Mouse (Mus musculus): ENCODE data around the gene Tas1r3. TPM values are rescaled to one million over a fixed set of nuclear protein-coding genes. Genes with fewer than 3 reads are reported as not detected.

The Tas1r3 gene
- 0.12 and 0.15 TPM in 2 replicates for polyA plus RNA-seq (2015; fragmentation: Nextera tagmentation; extraction: Ambion mirVana)

GRCm38 (mm10) chr4:155863001-155863400 is at the start of gene Tas1r3:
Tas1r3 (minus strand) TSS chr4:155863362.

DNA sequence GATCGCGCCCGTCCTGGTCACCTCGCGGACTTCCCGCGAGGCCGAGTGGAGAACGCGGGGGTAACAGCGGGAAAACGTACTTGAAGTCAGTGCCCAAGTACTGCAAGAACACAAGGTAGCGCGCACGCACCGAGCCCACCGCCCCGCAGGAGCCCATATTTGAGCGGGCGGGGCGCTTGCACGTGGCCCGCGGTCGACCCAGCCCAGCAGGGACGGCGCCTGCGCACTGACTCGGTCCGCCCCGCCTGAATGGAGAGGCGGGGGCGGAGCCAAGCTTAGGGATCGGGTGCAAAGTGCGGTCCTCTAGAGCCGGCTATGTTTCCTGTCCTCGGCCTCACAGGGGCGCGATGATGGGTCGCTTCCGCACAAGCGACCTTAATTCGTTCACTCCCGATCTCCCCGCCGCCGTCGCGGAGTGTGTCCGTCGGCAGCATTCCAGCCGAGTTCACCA is 28.4 kb upstream of the Tas1r3 start, which contains the start of the genes Pusl1 and Acap3:
Pusl1 (minus strand) TSS at position 231 of the 451 bp plus-strand sequence.
Acap3 (plus strand) TSS at position 272 of the 451 bp plus-strand sequence.

DNA sequence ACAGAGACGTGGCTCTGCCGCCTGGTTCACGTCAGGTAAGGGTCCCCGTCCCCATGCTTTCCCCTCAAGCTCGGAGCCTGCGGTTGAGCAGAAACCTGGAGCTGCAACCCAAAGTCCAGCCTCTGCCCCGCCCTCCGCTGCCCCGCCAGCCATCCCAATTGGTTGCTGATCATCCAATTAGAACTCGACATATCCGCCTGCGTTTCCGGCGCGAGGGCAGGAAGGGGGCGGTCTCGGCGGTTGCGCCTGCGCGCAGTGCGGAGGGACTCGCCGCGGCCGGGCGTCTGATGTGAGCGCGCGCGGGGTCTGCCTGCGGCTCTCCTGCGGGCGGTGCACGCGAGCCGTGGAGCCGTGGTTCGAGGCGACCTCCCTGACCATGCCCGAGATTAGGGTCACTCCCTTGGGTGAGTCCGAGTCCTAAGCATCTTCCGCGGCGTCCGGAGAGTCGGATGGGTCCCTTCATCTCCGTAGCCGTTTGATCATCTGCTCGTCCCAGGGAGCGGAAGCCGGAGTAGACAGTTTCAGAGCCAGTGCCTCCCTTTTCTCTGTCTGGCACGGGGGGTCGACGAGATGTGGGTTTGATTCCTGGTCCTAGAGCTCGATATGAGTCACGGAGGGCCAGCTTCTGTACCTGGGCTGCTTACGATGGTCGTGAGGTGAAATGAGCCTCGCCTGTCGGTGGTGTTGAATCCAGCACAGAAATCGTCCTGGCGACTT is 6.3 kb upstream of the Tas1r3 start, which contains the start of the genes Cptp and Ints11:
Cptp (minus strand) TSS at position 124 of the 717 bp plus-strand sequence.
Ints11 (plus strand) TSS at position 230 of the 717 bp plus-strand sequence.

GRCm38 (mm10) chr4:155846871-155847578 is 16.1 kb downstream of the Tas1r3 start, which contains the start of gene Dvl1:
Dvl1 (plus strand) TSS chr4:155847402.

GRCm38 (mm10) chr4:155839483-155839910 is 23.7 kb downstream of the Tas1r3 start, which contains the start of gene Mxra8:
Mxra8 (plus strand) TSS chr4:155839680.

DNA sequence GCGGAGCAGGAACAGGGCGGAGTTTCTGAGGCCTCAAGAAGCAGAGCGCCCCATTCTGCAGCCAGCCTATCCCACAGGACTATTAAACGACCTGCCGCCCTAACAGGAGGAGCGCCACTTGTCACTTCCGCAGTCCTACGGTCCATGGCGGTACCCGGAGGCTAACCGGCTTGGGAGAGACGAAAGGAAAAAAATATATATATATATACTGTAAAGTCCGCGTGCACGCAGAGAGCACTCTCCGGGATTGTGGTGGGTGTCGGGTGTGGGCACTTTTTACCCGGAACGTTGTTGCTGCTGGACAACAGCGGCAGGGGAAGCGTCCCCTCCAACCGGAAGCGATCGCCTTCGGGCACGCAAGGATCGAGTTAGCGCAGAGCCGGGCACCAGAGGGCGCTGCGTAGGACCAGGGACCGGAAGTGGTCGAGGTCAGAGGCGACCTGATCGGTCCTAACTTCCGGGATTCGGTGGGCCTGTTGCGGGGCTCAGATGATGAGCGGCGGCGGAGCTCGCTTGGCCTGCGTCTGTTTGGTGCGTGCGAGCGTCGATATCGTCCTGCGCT is 31.9 kb downstream of the Tas1r3 start, which contains the start of gene Aurkaip1:
Aurkaip1 (plus strand) TSS at position 68 of the 562 bp plus-strand sequence.

DNA sequence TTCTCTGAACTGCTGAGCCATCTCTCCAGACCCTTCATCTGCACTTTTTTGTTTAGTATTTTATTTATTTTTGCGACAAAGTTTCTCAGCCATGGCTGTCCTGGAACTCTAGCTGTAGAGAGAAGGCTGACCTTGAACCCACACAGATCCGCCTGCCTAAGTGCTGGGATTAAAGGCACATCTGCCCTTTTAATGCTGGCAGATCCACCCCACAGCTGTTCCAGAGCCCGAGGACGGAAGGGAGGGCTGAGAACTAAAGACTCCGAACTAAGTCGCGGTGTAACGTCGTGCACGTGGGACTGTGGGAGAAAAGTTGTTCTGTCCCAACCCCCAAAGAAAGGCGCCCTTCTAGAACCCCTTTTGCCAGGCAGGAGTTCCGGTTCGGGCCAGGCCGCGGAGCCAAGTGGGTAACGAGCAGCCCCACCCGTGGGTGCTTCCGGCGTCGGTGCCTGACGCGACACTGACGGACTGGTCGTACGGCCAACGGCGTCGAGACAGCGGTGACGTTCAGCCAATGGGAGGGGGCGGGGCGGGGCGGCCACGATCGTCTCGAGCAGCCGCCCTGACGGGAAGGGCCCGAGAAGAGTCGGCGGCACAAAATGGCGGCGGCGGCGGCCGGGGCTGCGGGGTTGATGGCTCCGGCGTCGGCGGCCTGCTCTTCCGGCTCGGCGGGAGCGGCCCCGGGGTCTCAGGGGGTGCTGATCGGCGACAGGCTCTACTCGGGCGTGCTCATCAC is 51.1 kb downstream of the Tas1r3 start, which contains the start of gene Ccnl2:
Ccnl2 (plus strand) TSS at position 561 of the 736 bp plus-strand sequence.

Small RNAs within 50 kb of the gene (microRNA-seq; reads per million reads assigned to microRNA genes)
- gene Gm22991 = not detected

Other genes with a start within 250 kb of the Tas1r3 start
- 45.0 and 53.4 TPM in 2 replicates for gene Cdk11b, start 238.5 kb downstream of the Tas1r3 start, polyA plus RNA-seq (2015; fragmentation: Nextera tagmentation; extraction: Ambion mirVana)
- gene Gm10563, start 218.0 kb downstream of the Tas1r3 start, polyA plus RNA-seq (2015; fragmentation: Nextera tagmentation; extraction: Ambion mirVana) = not detected in 2 replicates
- gene Mmp23, start 210.0 kb downstream of the Tas1r3 start, polyA plus RNA-seq (2015; fragmentation: Nextera tagmentation; extraction: Ambion mirVana) = 143 and 158 TPM in 2 replicates
- gene Mib2, start 194.2 kb downstream of the Tas1r3 start, polyA plus RNA-seq (2015; fragmentation: Nextera tagmentation; extraction: Ambion mirVana) = 10.8 and 11.4 TPM in 2 replicates
- 10.4 and 10.8 TPM in 2 replicates for gene Fndc10, start 169.0 kb downstream of the Tas1r3 start, polyA plus RNA-seq (2015; fragmentation: Nextera tagmentation; extraction: Ambion mirVana)
- 133 and 144 TPM in 2 replicates for gene Ssu72, start 158.6 kb downstream of the Tas1r3 start, polyA plus RNA-seq (2015; fragmentation: Nextera tagmentation; extraction: Ambion mirVana)
- gene Tmem240, start 128.6 kb downstream of the Tas1r3 start, polyA plus RNA-seq (2015; fragmentation: Nextera tagmentation; extraction: Ambion mirVana) = 0.35 and 0.58 TPM in 2 replicates
- gene Atad3a, start 102.3 kb downstream of the Tas1r3 start, polyA plus RNA-seq (2015; fragmentation: Nextera tagmentation; extraction: Ambion mirVana) = 43.9 and 46.1 TPM in 2 replicates
- gene Vwa1, start 88.7 kb downstream of the Tas1r3 start, polyA plus RNA-seq (2015; fragmentation: Nextera tagmentation; extraction: Ambion mirVana) = 47.5 and 51.7 TPM in 2 replicates
- gene Tmem88b, start 77.5 kb downstream of the Tas1r3 start, polyA plus RNA-seq (2015; fragmentation: Nextera tagmentation; extraction: Ambion mirVana) = 0.40 and 0.45 TPM in 2 replicates
- 0.16 and 0.24 TPM in 2 replicates for gene Ankrd65, start 72.9 kb downstream of the Tas1r3 start, polyA plus RNA-seq (2015; fragmentation: Nextera tagmentation; extraction: Ambion mirVana)
- 437 and 466 TPM in 2 replicates for gene Mrpl20, start 60.5 kb downstream of the Tas1r3 start, polyA plus RNA-seq (2015; fragmentation: Nextera tagmentation; extraction: Ambion mirVana)
- 104 and 106 TPM in 2 replicates for gene Ccnl2, start 50.9 kb downstream of the Tas1r3 start, polyA plus RNA-seq (2015; fragmentation: Nextera tagmentation; extraction: Ambion mirVana)
- 119 and 125 TPM in 2 replicates for gene Aurkaip1, start 32.1 kb downstream of the Tas1r3 start, polyA plus RNA-seq (2015; fragmentation: Nextera tagmentation; extraction: Ambion mirVana)
- gene Mxra8, start 23.7 kb downstream of the Tas1r3 start, polyA plus RNA-seq (2015; fragmentation: Nextera tagmentation; extraction: Ambion mirVana) = 126 and 133 TPM in 2 replicates
- gene Dvl1, start 16.0 kb downstream of the Tas1r3 start, polyA plus RNA-seq (2015; fragmentation: Nextera tagmentation; extraction: Ambion mirVana) = 5.5 and 8.2 TPM in 2 replicates
- gene Cptp, start 6.1 kb upstream of the Tas1r3 start, polyA plus RNA-seq (2015; fragmentation: Nextera tagmentation; extraction: Ambion mirVana) = 11.3 and 12.5 TPM in 2 replicates
- gene Ints11, start 6.2 kb upstream of the Tas1r3 start, polyA plus RNA-seq (2015; fragmentation: Nextera tagmentation; extraction: Ambion mirVana) = 27.6 and 27.8 TPM in 2 replicates
- gene Pusl1, start 28.4 kb upstream of the Tas1r3 start, polyA plus RNA-seq (2015; fragmentation: Nextera tagmentation; extraction: Ambion mirVana) = 37.0 and 40.7 TPM in 2 replicates
- gene Acap3, start 28.5 kb upstream of the Tas1r3 start, polyA plus RNA-seq (2015; fragmentation: Nextera tagmentation; extraction: Ambion mirVana) = 9.9 and 10.4 TPM in 2 replicates
- 69.0 and 72.3 TPM in 2 replicates for gene Ube2j2, start 80.5 kb upstream of the Tas1r3 start, polyA plus RNA-seq (2015; fragmentation: Nextera tagmentation; extraction: Ambion mirVana)
- 32.4 and 35.1 TPM in 2 replicates for gene C1qtnf12, start 99.0 kb upstream of the Tas1r3 start, polyA plus RNA-seq (2015; fragmentation: Nextera tagmentation; extraction: Ambion mirVana)
- gene B3galt6, start 129.3 kb upstream of the Tas1r3 start, polyA plus RNA-seq (2015; fragmentation: Nextera tagmentation; extraction: Ambion mirVana) = 9.5 and 10.8 TPM in 2 replicates
- gene Sdf4, start 129.5 kb upstream of the Tas1r3 start, polyA plus RNA-seq (2015; fragmentation: Nextera tagmentation; extraction: Ambion mirVana) = 117 and 120 TPM in 2 replicates
- gene Tnfrsf4, start 150.5 kb upstream of the Tas1r3 start, polyA plus RNA-seq (2015; fragmentation: Nextera tagmentation; extraction: Ambion mirVana) = 0.46 and 0.61 TPM in 2 replicates
- gene Tnfrsf18, start 162.8 kb upstream of the Tas1r3 start, polyA plus RNA-seq (2015; fragmentation: Nextera tagmentation; extraction: Ambion mirVana) = 1.2 and 1.8 TPM in 2 replicates
- 1.7 and 2.4 TPM in 2 replicates for gene Ttll10, start 196.1 kb upstream of the Tas1r3 start, polyA plus RNA-seq (2015; fragmentation: Nextera tagmentation; extraction: Ambion mirVana)
- gene 9430015G10Rik, start 246.6 kb upstream of the Tas1r3 start, polyA plus RNA-seq (2015; fragmentation: Nextera tagmentation; extraction: Ambion mirVana) = 5.8 and 6.9 TPM in 2 replicates

Measured in urinary bladder, postnatal 0 days (tissue).